Mouse (Mus musculus) thymus, adult 2 months (tissue): Measurements from ENCODE around the gene Ppil2.

Source experiments
- CTCF ChIP-seq: fragments of 200-500 bp; IDR thresholded peaks from 2 replicates; pipeline ENCODE4 v1.5.1; 2012; ENCODE audit warnings: mild to moderate bottlenecking, control low read depth, low read length, moderate library complexity, borderline replicate concordance; ENCODE audit not compliant: control insufficient read depth, poor library complexity, insufficient read depth; ENCODE audit errors: extremely low read depth
- POLR2A ChIP-seq: fragments of 200-500 bp; IDR thresholded peaks from 2 replicates; pipeline ENCODE4 v1.6.1; 2012; ENCODE audit warnings: mild to moderate bottlenecking, low read length, control low read depth, moderate library complexity; ENCODE audit not compliant: control insufficient read depth, poor library complexity, insufficient read depth; ENCODE audit errors: extremely low read depth

GRCm38 (mm10) chr16:17085636-17086035 lies 25.4 kb downstream of the Ppil2 start:
- no peak for TF ChIP-seq POLR2A
- TF ChIP-seq CTCF, result no peak
